Mouse (Mus musculus) kidney, adult 2 months (tissue): ENCODE measurements around the gene Rhod. TPM values are rescaled to one million over a fixed set of nuclear protein-coding genes. Genes with fewer than 3 reads are reported as not detected.
A peak's percentile ranks its signal among the peaks of the same experiment; 100 is the strongest.

ENCODE experiments used
- DNase-seq: peaks from one replicate; pipeline ENCODE4 v3.0.0; 2021
- H3K27ac ChIP-seq: fragments of 200-500 bp; 2 replicates; pipeline ENCODE4 v1.5.1; 2012; ENCODE audit warnings: low read depth, low read length, control low read depth, inconsistent platforms; ENCODE audit not compliant: insufficient read depth
- H3K27me3 ChIP-seq: fragments of 200-500 bp; replicated peaks from 2 replicates; pipeline ENCODE4 v1.6.1; 2012; ENCODE audit warnings: mild to moderate bottlenecking, moderate library complexity, low read length, inconsistent platforms; ENCODE audit not compliant: control insufficient read depth, insufficient read depth
- H3K36me3 ChIP-seq: fragments of 200-500 bp; 2 replicates; pipeline ENCODE4 v1.6.1; 2012; ENCODE audit warnings: mild to moderate bottlenecking, moderate library complexity, low read length, inconsistent platforms; ENCODE audit not compliant: control insufficient read depth, insufficient read depth
- H3K4me1 ChIP-seq: fragments of 200-500 bp; 2 replicates; pipeline ENCODE4 v1.6.1; 2011; ENCODE audit warnings: low read length; ENCODE audit not compliant: control insufficient read depth, insufficient read depth
- H3K4me3 ChIP-seq: fragments of 200-500 bp; 2 replicates; pipeline ENCODE4 v1.5.1; 2011; ENCODE audit warnings: mild to moderate bottlenecking, low read depth, low read length, control low read depth; ENCODE audit not compliant: insufficient read depth
- CTCF ChIP-seq: fragments of 200-500 bp; conservative IDR thresholded peaks from 2 replicates; pipeline ENCODE4 v1.5.1; 2011; ENCODE audit warnings: low read depth, mild to moderate bottlenecking, control low read depth, low read length, moderate library complexity, mixed read lengths; ENCODE audit not compliant: insufficient read depth, insufficient read length
- POLR2A ChIP-seq: fragments of 200-500 bp; IDR thresholded peaks from one replicate; pipeline ENCODE4 v1.6.1; 2011; ENCODE audit warnings: low read depth, low read length, control low read depth
- WGBS: fragments of 180-500 bp; shearing (Covaris S2); methylation state at CpG from one replicate; pipeline ENCODE4 v1.1.7; 2018; 5-methylcytosine and 5-hydroxymethylcytosine counted together
- polyA plus RNA-seq: library from polyadenylated mRNA; depleted of rRNA; stranded (reverse); fragments of >200 nt; gene quantifications from 2 replicates; pipeline ENCODE4 v1.2.3, GENCODE M21; 2012

Gene Rhod
- polyA plus RNA-seq, 1 experiment, result 35.1 TPM

GRCm38 (mm10) chr19:4450666-4451065, 11.4 kb upstream of the Rhod start:
- Histone ChIP-seq H3K4me1 (no peaks in the 10 kb centered on the region), H3K27ac (no peak overlapping the region), H3K4me3 (no peak overlapping the region), H3K36me3 (no peaks in the 10 kb centered on the region), H3K27me3 (no peaks in the 10 kb centered on the region)
- whole genome bisulfite sequencing, result 75% methylated on average over 5 of the region's 5 CpGs
- DNase-seq, result no peak
- TF ChIP-seq CTCF (no peak), POLR2A (no peak)

GRCm38 (mm10) chr19:4449230-4449629, 10.0 kb upstream of the Rhod start:
- 93% methylated on average over 9 of the region's 9 CpGs for WGBS

GRCm38 (mm10) chr19:4447445-4447844, 8.2 kb upstream of the Rhod start:
- no peaks in the 10 kb centered on the region for H3K36me3 ChIP-seq
- 92% methylated on average over 9 of the region's 9 CpGs for WGBS
- H3K27ac ChIP-seq, result no peak overlapping the region
- TF ChIP-seq POLR2A (no peak), CTCF (no peak)
- no peak for DNase-seq
- H3K27me3 ChIP-seq, result no peaks in the 10 kb centered on the region
- no peaks in the 10 kb centered on the region for H3K4me1 ChIP-seq
- no peak overlapping the region for H3K4me3 ChIP-seq

More at GRCm38 (mm10) chr19:4449230-4449629, 10.0 kb upstream of the Rhod start:
- Histone ChIP-seq H3K4me1 (no peaks in the 10 kb centered on the region), H3K27ac (no peak overlapping the region), H3K4me3 (no peak overlapping the region), H3K36me3 (no peaks in the 10 kb centered on the region), H3K27me3 (no peaks in the 10 kb centered on the region)
- TF ChIP-seq CTCF, result no peak
- TF ChIP-seq POLR2A, result no peak
- no peak for DNase-seq

GRCm38 (mm10) chr19:4446661-4447420, 7.6 kb upstream of the Rhod start:
- Histone ChIP-seq H3K36me3 (no peaks in the 10 kb centered on the region), H3K4me1 (peaks cover 6% of the 10 kb centered on the region; the same call in 1 of the 2 replicates), H3K27me3 (no peaks in the 10 kb centered on the region), H3K27ac (no peak overlapping the region), H3K4me3 (no peak overlapping the region)
- WGBS, result 76% methylated on average over 8 of the region's 8 CpGs
- TF ChIP-seq CTCF (no peak), POLR2A (no peak)
- peak; percentile 21 for DNase-seq

- H3K27me3 ChIP-seq, result no peaks in the 10 kb centered on the region
- DNase-seq, result peak; percentile 87
- H3K36me3 ChIP-seq, result no peaks in the 10 kb centered on the region
- no peak overlapping the region for H3K4me3 ChIP-seq
- H3K4me1 ChIP-seq, result peaks cover 32% of the 10 kb centered on the region
- TF ChIP-seq POLR2A (no peak), CTCF (peak; percentile 83)
- WGBS, result 4% methylated on average over 3 of the region's 3 CpGs
- H3K27ac ChIP-seq, result peak overlapping the region; percentile 90
Measured at GRCm38 (mm10) chr19:4442408-4442807, 3.2 kb upstream of the Rhod start.

- Histone ChIP-seq H3K4me1 (peaks cover 32% of the 10 kb centered on the region), H3K27ac (peak overlapping the region; percentile 90), H3K4me3 (no peak overlapping the region), H3K27me3 (no peaks in the 10 kb centered on the region), H3K36me3 (no peaks in the 10 kb centered on the region)
- no peak for TF ChIP-seq POLR2A
- TF ChIP-seq CTCF, result no peak
- 7% methylated on average over 10 of the region's 10 CpGs for WGBS
- DNase-seq, result peak; percentile 92
Measured at GRCm38 (mm10) chr19:4441621-4442161, 2.5 kb upstream of the Rhod start.

GRCm38 (mm10) chr19:4441090-4441591, 1.9 kb upstream of the Rhod start:
- TF ChIP-seq CTCF (peak; percentile 21; the same call in 1 of the 2 replicates), POLR2A (no peak)
- 19% methylated on average over 6 of the region's 6 CpGs for WGBS
- H3K27ac ChIP-seq, result peak overlapping the region; percentile 90

More at GRCm38 (mm10) chr19:4441090-4441591, 1.9 kb upstream of the Rhod start:
- H3K27me3 ChIP-seq, result no peaks in the 10 kb centered on the region
- H3K36me3 ChIP-seq, result no peaks in the 10 kb centered on the region
- H3K4me3 ChIP-seq, result no peak overlapping the region
- peak; percentile 28 for DNase-seq
- H3K4me1 ChIP-seq, result peaks cover 32% of the 10 kb centered on the region
